Mouse (Mus musculus) adrenal gland, postnatal 4 days (tissue): ENCODE data around the gene 1700017D01Rik. TPM values are rescaled to one million over a fixed set of nuclear protein-coding genes. Genes with fewer than 3 reads are reported as not detected.

ENCODE experiments used
- DNase-seq, 2 experiments: peaks; one replicate each; pipeline ENCODE4 v3.0.0; 2021 to 2022; ENCODE audit warnings: low spot score in 2 of 2, mixed read lengths in 2 of 2
- total RNA-seq, 2 experiments: library from RNA; stranded (reverse); gene quantifications; 2 replicates each; pipeline ENCODE4 v1.2.3; 2021

The 1700017D01Rik gene
- total RNA-seq, 2 experiments from 2014 or later = not detected

DNA sequence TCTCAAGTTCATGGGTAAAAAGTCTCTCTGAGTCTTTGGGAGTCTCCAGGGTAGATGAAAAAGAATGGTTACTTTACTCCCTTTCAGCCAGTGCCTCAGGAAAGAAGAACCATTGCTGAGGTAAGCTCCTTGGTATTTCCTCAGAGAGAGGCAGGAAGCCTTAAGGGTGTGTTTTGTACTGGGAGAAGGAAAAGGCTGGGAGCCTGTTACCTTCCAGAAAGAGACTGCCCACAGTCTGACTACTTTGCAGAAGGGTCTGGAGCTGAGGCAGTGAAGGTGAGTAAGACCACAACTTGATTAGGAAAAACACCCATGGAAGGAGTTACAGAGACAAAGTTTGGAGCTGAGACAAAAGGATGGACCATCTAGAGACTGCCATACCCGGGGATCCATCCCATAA lies 82.2 kb downstream of the 1700017D01Rik start:
- no peak for DNase-seq

DNA sequence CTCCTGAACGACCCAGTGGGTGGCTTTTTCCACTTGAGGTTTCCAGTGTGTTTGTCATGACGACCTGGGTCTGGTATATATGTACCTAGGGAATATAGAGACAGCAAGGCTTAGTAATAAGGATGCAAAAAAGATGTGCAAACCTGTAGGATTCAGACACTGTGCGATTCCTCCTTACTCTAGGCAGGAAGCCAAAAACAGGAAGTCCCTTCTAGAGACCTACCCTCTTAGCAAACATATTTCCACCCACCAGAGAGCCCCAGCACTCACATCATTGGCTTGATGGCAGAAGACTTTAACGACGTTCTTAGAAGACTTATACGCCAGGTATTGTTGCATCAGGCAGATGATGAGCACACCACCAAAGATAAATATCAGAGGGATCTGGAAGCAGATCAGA lies 82.7 kb downstream of the 1700017D01Rik start:
- DNase-seq = no peak

Other genes starting within 250 kb of the 1700017D01Rik start
- 10 to 100 TPM; 91.3 to 93.3 TPM for gene Tmem109, start 248.9 kb downstream of the 1700017D01Rik start, total RNA-seq
- 100 to 1,000 TPM; 253 to 266 TPM for gene Prpf19, start 235.6 kb downstream of the 1700017D01Rik start, total RNA-seq
- gene Zp1, start 210.2 kb downstream of the 1700017D01Rik start, total RNA-seq = not detected
- under 1 TPM in 1 of 2 experiments, not detected in 1; 0.23 TPM for gene Ptgdr2, start 193.7 kb downstream of the 1700017D01Rik start, total RNA-seq
- 10 to 100 TPM; 15.4 to 18.5 TPM for gene Ccdc86, start 181.6 kb downstream of the 1700017D01Rik start, total RNA-seq
- 10 to 100 TPM; 15.6 to 15.9 TPM for gene Ms4a10, start 156.2 kb downstream of the 1700017D01Rik start, total RNA-seq
- gene Ms4a15, start 137.6 kb downstream of the 1700017D01Rik start, total RNA-seq = under 1 TPM in 1 of 2 experiments, not detected in 1; 0.51 TPM
- not detected for gene Ms4a18, start 112.8 kb downstream of the 1700017D01Rik start, total RNA-seq
- 1 to 10 TPM; 1.1 to 1.5 TPM for gene Ms4a8a, start 49.8 kb downstream of the 1700017D01Rik start, total RNA-seq
- gene 1700025F22Rik, start 34.4 kb upstream of the 1700017D01Rik start, total RNA-seq = not detected
- not detected for gene Ms4a13, start 65.9 kb upstream of the 1700017D01Rik start, total RNA-seq
- not detected for gene Ms4a12, start 101.6 kb upstream of the 1700017D01Rik start, total RNA-seq
- gene Ms4a1, start 135.4 kb upstream of the 1700017D01Rik start, total RNA-seq = 1 to 10 TPM in 1 of 2 experiments, under 1 TPM in 1; 0.50 to 1.2 TPM
- not detected for gene Ms4a5, start 153.0 kb upstream of the 1700017D01Rik start, total RNA-seq
- gene Ms4a14, start 183.6 kb upstream of the 1700017D01Rik start, total RNA-seq = under 1 TPM; 0.08 to 0.11 TPM
- gene Ms4a7, start 205.3 kb upstream of the 1700017D01Rik start, total RNA-seq = 1 to 10 TPM; 2.3 to 3.1 TPM
- gene Ms4a4a, start 244.6 kb upstream of the 1700017D01Rik start, total RNA-seq = 1 to 10 TPM; 5.4 to 6.5 TPM